Mouse (Mus musculus) hematopoietic stem cell, adult 5-6 weeks (primary cell): Measurements from ENCODE around the gene Rab4b. TPM values are rescaled to one million over a fixed set of nuclear protein-coding genes. Genes with fewer than 3 reads are reported as not detected.
A peak's percentile ranks its signal among the peaks of the same experiment; 100 is the strongest.

ENCODE experiments used
- ATAC-seq, 2 experiments: fragments of 125-278 bp in 1 of 2; replicated peaks in 1 of 2; 2 replicates each; pipeline ENCODE4 v1.8.0; 2016 to 2017; ENCODE audit warnings: inconsistent platforms in 2 of 2, mild to moderate bottlenecking in 2 of 2, moderate number of reproducible peaks in 2 of 2, low read depth in 1 of 2, moderate TSS enrichment in 1 of 2; ENCODE audit not compliant: low FRiP score in 2 of 2, poor library complexity in 2 of 2, severe bottlenecking in 2 of 2, insufficient read depth in 1 of 2, low TSS enrichment in 1 of 2
- total RNA-seq: library from RNA; stranded (forward); fragments of 172-1452, 232-1000 nt; gene quantifications from 2 replicates; pipeline ENCODE4 v1.2.3, GENCODE M21; 2017

The Rab4b gene
- total RNA-seq, 1 experiment from 2014 or later, result 15.4 TPM

GRCm38 (mm10) chr7:27130521-27131370 is 48.0 kb downstream of the Rab4b start:
- no peak for ATAC-seq

GRCm38 (mm10) chr7:27129811-27130210 is 48.9 kb downstream of the Rab4b start:
- no peak for ATAC-seq

GRCm38 (mm10) chr7:27128946-27129345 is 49.8 kb downstream of the Rab4b start:
- no peak for ATAC-seq

GRCm38 (mm10) chr7:27128162-27128561 is 50.5 kb downstream of the Rab4b start:
- peak; percentile 86 to 89 for ATAC-seq

- ATAC-seq, result 0 out of 4 replicates have a peak, but pooled peaks of 1 of the 2 experiments have one; percentile 21
These were observed 53.7 kb downstream of the Rab4b start for GRCm38 (mm10) chr7:27124969-27125368.

GRCm38 (mm10) chr7:27124305-27124832 is 54.3 kb downstream of the Rab4b start:
- ATAC-seq, result no peak

GRCm38 (mm10) chr7:27119676-27120075 is 59.0 kb downstream of the Rab4b start, which contains the start of gene Cyp2f2:
Gene Cyp2f2, plus strand, starts transcription at chr7:27119909.
- no peak for ATAC-seq

Other genes with a start within 250 kb of the Rab4b start
- gene Cyp2a22, start 239.5 kb downstream of the Rab4b start, total RNA-seq, result not detected in 2 replicates
- not detected in 2 replicates for gene Cyp2a12, start 149.8 kb downstream of the Rab4b start, total RNA-seq
- gene Cyp2f2, start 59.0 kb downstream of the Rab4b start, total RNA-seq, result not detected in 2 replicates
- gene Cyp2t4, start 25.2 kb downstream of the Rab4b start, total RNA-seq, result not detected in 2 replicates
- gene Egln2, start 12.1 kb downstream of the Rab4b start, total RNA-seq, result 21.0 and 24.1 TPM in 2 replicates
- not detected in 2 replicates for gene Gm21983, start 2.2 kb upstream of the Rab4b start, total RNA-seq
- not detected in 2 replicates for gene Mia, start 2.3 kb upstream of the Rab4b start, total RNA-seq
- gene BC024978, start 16.9 kb upstream of the Rab4b start, total RNA-seq, result 1.9 and 3.5 TPM in 2 replicates
- 77.9 and 95.9 TPM in 2 replicates for gene Snrpa, start 17.4 kb upstream of the Rab4b start, total RNA-seq
- gene Itpkc, start 49.8 kb upstream of the Rab4b start, total RNA-seq, result 8.1 and 10.7 TPM in 2 replicates
- 9.4 and 13.8 TPM in 2 replicates for gene Coq8b, start 54.1 kb upstream of the Rab4b start, total RNA-seq
- 1.6 and 2.4 TPM in 2 replicates for gene Numbl, start 79.5 kb upstream of the Rab4b start, total RNA-seq
- gene Ltbp4, start 158.8 kb upstream of the Rab4b start, total RNA-seq, result 1.9 TPM in 1 of 2 replicates, not detected in the other
- gene Shkbp1, start 177.1 kb upstream of the Rab4b start, total RNA-seq, result 15.8 and 22.4 TPM in 2 replicates
- not detected in 2 replicates for gene Gm20479, start 178.5 kb upstream of the Rab4b start, total RNA-seq